Mouse (Mus musculus) midbrain, embryonic 15.5 days (tissue): ENCODE measurements at regions not wholly inside any gene's neighbourhood (a gene's known extent, or its start where the extent isn't known, plus 50 kb on each side); places are given as distances from the start of the nearest gene placed in this dataset.
A peak's percentile ranks its signal among the peaks of the same experiment; 100 is the strongest.

Experiments
- ATAC-seq: fragments of 200-750 bp; cut with Nextera tagmentation; replicated peaks from 2 replicates; pipeline ENCODE4 v1.8.0; 2017; ENCODE audit warnings: moderate TSS enrichment
- H3K27ac ChIP-seq: fragments of 300-500 bp; sonication (generic); 2 replicates; pipeline ENCODE4 v1.5.1; 2015; ENCODE audit warnings: mild to moderate bottlenecking, inconsistent platforms
- H3K27me3 ChIP-seq: fragments of 300-500 bp; sonication (generic); replicated peaks from 2 replicates; pipeline ENCODE4 v1.6.1; 2015; ENCODE audit warnings: inconsistent platforms
- H3K36me3 ChIP-seq: fragments of 300-500 bp; sonication (generic); replicated peaks from 2 replicates; pipeline ENCODE4 v1.6.1; 2015; ENCODE audit warnings: inconsistent platforms
- H3K4me1 ChIP-seq: fragments of 300-500 bp; sonication (generic); 2 replicates; pipeline ENCODE4 v1.6.1; 2015; ENCODE audit warnings: inconsistent platforms
- H3K4me2 ChIP-seq: fragments of 300-500 bp; sonication (generic); 2 replicates; pipeline ENCODE4 v1.6.1; 2015; ENCODE audit warnings: inconsistent platforms, mild to moderate bottlenecking, moderate library complexity
- H3K4me3 ChIP-seq: fragments of 300-500 bp; sonication (generic); 2 replicates; pipeline ENCODE4 v1.5.1; 2015; ENCODE audit warnings: mild to moderate bottlenecking, inconsistent platforms
- H3K9ac ChIP-seq: fragments of 300-500 bp; sonication (generic); 2 replicates; pipeline ENCODE4 v1.6.1; 2015; ENCODE audit warnings: mild to moderate bottlenecking, inconsistent platforms
- H3K9me3 ChIP-seq: fragments of 300-500 bp; sonication (generic); 2 replicates; pipeline ENCODE4 v1.6.1; 2016; ENCODE audit warnings: inconsistent platforms
- WGBS: fragments of 180-500 bp; shearing (Covaris S2); methylation state at CpG from one replicate; pipeline ENCODE4 v1.1.7; 2015; ENCODE audit warnings: mixed read lengths; 5-methylcytosine and 5-hydroxymethylcytosine counted together

GRCm38 (mm10) chr17:14570266-14570775 is 123.7 kb downstream of the Thbs2 start:
- no peak overlapping the region for H3K9ac ChIP-seq
- no peak for ATAC-seq
- WGBS, result 85% methylated on average over 6 of the region's 6 CpGs
- H3K4me1 ChIP-seq, result no peaks in the 10 kb centered on the region
- no peaks in the 10 kb centered on the region for H3K36me3 ChIP-seq
- H3K27me3 ChIP-seq, result no peaks in the 10 kb centered on the region
- no peak overlapping the region for H3K4me3 ChIP-seq
- H3K9me3 ChIP-seq, result no peaks in the 10 kb centered on the region
- H3K4me2 ChIP-seq, result no peak overlapping the region
- H3K27ac ChIP-seq, result no peak overlapping the region

- H3K36me3 ChIP-seq, result no peaks in the 10 kb centered on the region
- ATAC-seq, result no peak
- no peak overlapping the region for H3K4me2 ChIP-seq
- H3K9ac ChIP-seq, result no peak overlapping the region
- H3K9me3 ChIP-seq, result no peaks in the 10 kb centered on the region
- H3K27me3 ChIP-seq, result no peaks in the 10 kb centered on the region
- no peak overlapping the region for H3K4me3 ChIP-seq
- WGBS, result 88% methylated on average over 6 of the region's 6 CpGs
- H3K27ac ChIP-seq, result no peak overlapping the region
- no peaks in the 10 kb centered on the region for H3K4me1 ChIP-seq
Observed at GRCm38 (mm10) chr17:14562191-14562590, 131.8 kb downstream of the Thbs2 start.

GRCm38 (mm10) chr17:14557214-14557613 is 136.8 kb downstream of the Thbs2 start:
- H3K9ac ChIP-seq, result no peak overlapping the region
- H3K9me3 ChIP-seq, result no peaks in the 10 kb centered on the region
- no peaks in the 10 kb centered on the region for H3K27me3 ChIP-seq
- H3K4me3 ChIP-seq, result no peak overlapping the region
- no peak overlapping the region for H3K27ac ChIP-seq
- no peaks in the 10 kb centered on the region for H3K4me1 ChIP-seq
- no peak overlapping the region for H3K4me2 ChIP-seq
- no peaks in the 10 kb centered on the region for H3K36me3 ChIP-seq
- ATAC-seq, result no peak

GRCm38 (mm10) chr17:14553195-14553594 is 140.8 kb downstream of the Thbs2 start:
- Histone ChIP-seq H3K4me2 (no peak overlapping the region), H3K27me3 (no peaks in the 10 kb centered on the region), H3K9ac (no peak overlapping the region), H3K4me1 (no peaks in the 10 kb centered on the region), H3K36me3 (no peaks in the 10 kb centered on the region), H3K27ac (no peak overlapping the region), H3K4me3 (no peak overlapping the region), H3K9me3 (no peaks in the 10 kb centered on the region)
- WGBS, result 61% methylated on average over 3 of the region's 3 CpGs
- ATAC-seq, result no peak

GRCm38 (mm10) chr17:14552081-14552480 is 142.0 kb downstream of the Thbs2 start:
- Histone ChIP-seq H3K36me3 (no peaks in the 10 kb centered on the region), H3K4me1 (no peaks in the 10 kb centered on the region), H3K27ac (no peak overlapping the region), H3K27me3 (no peaks in the 10 kb centered on the region), H3K4me3 (no peak overlapping the region), H3K9ac (no peak overlapping the region), H3K4me2 (no peak overlapping the region), H3K9me3 (no peaks in the 10 kb centered on the region)
- no peak for ATAC-seq
- WGBS, result 82% methylated on average over 4 of the region's 4 CpGs

- Histone ChIP-seq H3K4me3 (no peak overlapping the region), H3K4me2 (no peak overlapping the region), H3K9me3 (no peaks in the 10 kb centered on the region), H3K36me3 (no peaks in the 10 kb centered on the region), H3K27ac (no peak overlapping the region), H3K27me3 (no peaks in the 10 kb centered on the region), H3K9ac (no peak overlapping the region), H3K4me1 (no peaks in the 10 kb centered on the region)
- 73% methylated on average over 4 of the region's 4 CpGs for WGBS
- ATAC-seq, result no peak
Observed at GRCm38 (mm10) chr17:14551610-14552009, 142.4 kb downstream of the Thbs2 start.

- H3K9ac ChIP-seq, result no peak overlapping the region
- H3K4me2 ChIP-seq, result peak overlapping the region; percentile 30; the same call in 1 of the 2 replicates
- H3K9me3 ChIP-seq, result no peaks in the 10 kb centered on the region
- no peaks in the 10 kb centered on the region for H3K27me3 ChIP-seq
- no peak overlapping the region for H3K4me3 ChIP-seq
- no peaks in the 10 kb centered on the region for H3K4me1 ChIP-seq
- no peaks in the 10 kb centered on the region for H3K36me3 ChIP-seq
- WGBS, result 32% methylated on average over 16 of the region's 16 CpGs
- H3K27ac ChIP-seq, result no peak overlapping the region
- ATAC-seq, result peak; percentile 60
Observed at GRCm38 (mm10) chr17:14545822-14546473, 148.1 kb downstream of the Thbs2 start.

- no peak overlapping the region for H3K27ac ChIP-seq
- H3K9ac ChIP-seq, result no peak overlapping the region
- no peaks in the 10 kb centered on the region for H3K9me3 ChIP-seq
- no peaks in the 10 kb centered on the region for H3K4me1 ChIP-seq
- H3K4me3 ChIP-seq, result no peak overlapping the region
- H3K27me3 ChIP-seq, result no peaks in the 10 kb centered on the region
- no peak overlapping the region for H3K4me2 ChIP-seq
- peak; percentile 93 for ATAC-seq
- no peaks in the 10 kb centered on the region for H3K36me3 ChIP-seq
- WGBS, result 55% methylated on average over 4 of the region's 4 CpGs
Observed at GRCm38 (mm10) chr17:14544343-14545002, 149.6 kb downstream of the Thbs2 start.

- Histone ChIP-seq H3K4me1 (no peaks in the 10 kb centered on the region), H3K27ac (no peak overlapping the region), H3K36me3 (no peaks in the 10 kb centered on the region), H3K4me3 (no peak overlapping the region), H3K27me3 (no peaks in the 10 kb centered on the region), H3K9me3 (no peaks in the 10 kb centered on the region), H3K4me2 (no peak overlapping the region), H3K9ac (no peak overlapping the region)
- WGBS, result 84% methylated on average over 8 of the region's 8 CpGs
- no peak for ATAC-seq
Observed at GRCm38 (mm10) chr17:14541035-14541434, 153.0 kb downstream of the Thbs2 start.

GRCm38 (mm10) chr17:14540269-14540975 is 153.6 kb downstream of the Thbs2 start:
- no peak overlapping the region for H3K27ac ChIP-seq

GRCm38 (mm10) chr17:14539651-14540050 is 154.4 kb downstream of the Thbs2 start:
- H3K36me3 ChIP-seq, result no peaks in the 10 kb centered on the region
- no peak overlapping the region for H3K27ac ChIP-seq
- H3K4me1 ChIP-seq, result no peaks in the 10 kb centered on the region
- no peaks in the 10 kb centered on the region for H3K27me3 ChIP-seq
- no peak for ATAC-seq
- H3K9ac ChIP-seq, result no peak overlapping the region
- 47% methylated on average over 3 of the region's 3 CpGs for WGBS
- H3K4me2 ChIP-seq, result no peak overlapping the region
- no peak overlapping the region for H3K4me3 ChIP-seq
- H3K9me3 ChIP-seq, result no peaks in the 10 kb centered on the region

More at GRCm38 (mm10) chr17:14540269-14540975, 153.6 kb downstream of the Thbs2 start:
- Histone ChIP-seq H3K9me3 (no peaks in the 10 kb centered on the region), H3K4me3 (no peak overlapping the region), H3K4me2 (no peak overlapping the region), H3K9ac (no peak overlapping the region), H3K4me1 (no peaks in the 10 kb centered on the region), H3K36me3 (no peaks in the 10 kb centered on the region), H3K27me3 (no peaks in the 10 kb centered on the region)
- no peak for ATAC-seq
- WGBS, result 88% methylated on average over 5 of the region's 5 CpGs

GRCm38 (mm10) chr17:14539191-14539590 is 154.8 kb downstream of the Thbs2 start:
- H3K27ac ChIP-seq, result no peak overlapping the region
- ATAC-seq, result no peak
- no peak overlapping the region for H3K4me2 ChIP-seq
- H3K4me3 ChIP-seq, result no peak overlapping the region
- H3K36me3 ChIP-seq, result no peaks in the 10 kb centered on the region
- H3K27me3 ChIP-seq, result no peaks in the 10 kb centered on the region
- H3K9me3 ChIP-seq, result no peaks in the 10 kb centered on the region
- H3K9ac ChIP-seq, result no peak overlapping the region
- WGBS, result 94% methylated on average over 3 of the region's 3 CpGs
- H3K4me1 ChIP-seq, result no peaks in the 10 kb centered on the region
